Mouse (Mus musculus): ENCODE data around the gene Fbxl20. TPM values are rescaled to one million over a fixed set of nuclear protein-coding genes. Genes with fewer than 3 reads are reported as not detected.

Gene Fbxl20
- polyA plus RNA-seq, 1 experiment from 2014 or later, result 21.1 TPM

DNA sequence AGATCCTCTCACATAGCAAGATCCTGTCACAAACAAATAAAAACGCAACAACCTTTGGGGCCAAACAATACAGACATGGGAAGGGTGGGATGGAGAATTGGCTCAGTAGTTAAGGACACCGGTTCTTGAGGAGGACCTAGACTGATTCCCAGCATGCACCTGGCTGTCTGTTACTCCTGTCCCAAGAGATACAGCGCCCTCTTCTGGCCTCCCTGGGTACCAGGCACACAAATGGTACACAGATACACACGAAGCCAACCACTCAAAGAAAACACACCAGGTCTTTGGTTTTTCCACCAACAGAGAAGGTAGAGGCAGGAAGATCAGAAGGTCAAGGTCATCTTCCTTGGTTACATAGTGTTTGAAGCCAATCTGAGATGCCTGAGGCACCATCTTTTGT, 104.6 kb downstream of the Fbxl20 start:
- Histone ChIP-seq H3K9ac (replicated peaks) (no peak overlapping the region), H3K4me3 (replicated peaks) (no peak overlapping the region), H3K4me1 (peaks cover 12% of the 10 kb centered on the region; the same call in 1 of the 2 replicates), H3K4me2 (no peak overlapping the region), H3K27me3 (replicated peaks) (peaks cover 15% of the 10 kb centered on the region), H3K36me3 (no peaks in the 10 kb centered on the region), H3K9me3 (replicated peaks) (no peaks in the 10 kb centered on the region), H3K27ac (replicated peaks) (no peak overlapping the region)
- no peak for ATAC-seq (ENCODE audit: low FRiP score)
- WGBS, result 64% methylated on average over 4 of the region's 4 CpGs

DNA sequence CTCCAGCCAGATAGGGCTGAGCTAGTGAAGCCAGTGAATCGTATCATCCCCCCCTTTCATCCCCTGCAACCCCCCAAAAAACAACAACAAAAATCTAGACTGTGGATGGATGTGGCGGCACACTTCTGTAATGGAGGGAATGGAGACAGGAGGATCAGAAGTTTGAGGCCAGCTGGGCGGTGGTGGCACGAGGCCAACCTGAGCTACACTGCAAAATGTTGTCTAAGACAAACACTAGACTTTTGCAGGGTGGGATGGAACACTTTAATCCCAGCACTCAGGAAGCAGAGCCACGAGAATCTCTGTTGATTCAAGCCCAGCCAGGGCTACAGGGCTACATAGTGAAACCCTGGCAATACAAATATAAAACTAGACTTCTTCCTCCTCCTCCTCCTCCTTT, 106.1 kb downstream of the Fbxl20 start:
- no peaks in the 10 kb centered on the region for H3K36me3 ChIP-seq
- no peak overlapping the region for H3K4me3 ChIP-seq (replicated peaks)
- H3K27ac ChIP-seq (replicated peaks), result no peak overlapping the region
- peaks cover 5% of the 10 kb centered on the region; the same call in 1 of the 2 replicates for H3K4me1 ChIP-seq
- 73% methylated on average over 5 of the region's 5 CpGs for WGBS
- peaks cover 5% of the 10 kb centered on the region for H3K27me3 ChIP-seq (replicated peaks)
- no peak overlapping the region for H3K9ac ChIP-seq (replicated peaks)
- H3K9me3 ChIP-seq (replicated peaks), result no peaks in the 10 kb centered on the region
- no peak overlapping the region for H3K4me2 ChIP-seq
- no peak for ATAC-seq (ENCODE audit: low FRiP score)

DNA sequence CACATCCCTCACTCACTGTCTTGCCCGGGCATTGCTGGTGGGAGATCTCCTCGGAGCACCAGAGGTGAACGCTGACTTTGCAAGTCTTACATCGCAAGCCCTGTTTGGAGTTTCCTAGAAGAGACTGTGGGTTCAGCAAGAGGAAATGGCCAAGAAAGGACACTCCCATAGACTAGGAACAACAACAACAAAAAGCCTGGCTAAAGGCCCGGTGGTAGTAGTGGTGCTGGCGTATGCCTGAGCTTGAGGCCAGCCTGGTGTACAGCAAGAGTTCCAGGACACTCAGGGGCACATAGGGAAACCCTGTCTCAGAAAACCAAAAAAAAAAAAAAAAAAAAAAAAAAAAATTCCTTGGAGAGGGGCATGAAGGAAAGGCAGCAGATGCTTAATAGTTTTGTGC, 107.5 kb downstream of the Fbxl20 start:
- Histone ChIP-seq H3K4me2 (no peak overlapping the region), H3K4me3 (replicated peaks) (no peak overlapping the region), H3K9ac (replicated peaks) (no peak overlapping the region), H3K27ac (replicated peaks) (no peak overlapping the region), H3K4me1 (peaks cover 4% of the 10 kb centered on the region; the same call in 1 of the 2 replicates), H3K27me3 (replicated peaks) (no peaks in the 10 kb centered on the region), H3K36me3 (no peaks in the 10 kb centered on the region), H3K9me3 (replicated peaks) (no peaks in the 10 kb centered on the region)
- ATAC-seq (ENCODE audit: low FRiP score), result no peak
- WGBS, result 79% methylated on average over 6 of the region's 6 CpGs

DNA sequence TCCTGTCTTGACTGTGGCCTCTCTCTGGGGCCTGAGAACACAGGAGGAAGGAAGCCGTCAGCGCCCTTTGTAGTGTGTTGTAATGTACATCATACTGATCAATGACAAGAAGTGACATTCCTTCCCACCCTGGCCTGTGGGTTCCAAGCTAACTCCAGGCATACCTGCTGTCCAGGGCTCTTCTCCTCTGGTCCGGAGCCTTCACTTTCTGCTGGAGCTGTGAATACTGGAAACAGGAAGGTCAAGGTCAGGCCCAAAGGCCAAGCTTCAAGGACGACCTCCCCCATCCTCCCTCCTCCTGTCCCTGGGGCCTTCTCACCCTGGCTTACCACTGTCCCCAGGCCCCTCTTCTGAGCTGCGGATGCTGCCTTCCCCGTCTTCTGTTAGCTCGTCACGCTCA, 109.2 kb downstream of the Fbxl20 start:
- ATAC-seq (ENCODE audit: low FRiP score), result no peak
- H3K27ac ChIP-seq (replicated peaks), result no peak overlapping the region
- no peaks in the 10 kb centered on the region for H3K36me3 ChIP-seq
- H3K4me3 ChIP-seq (replicated peaks), result no peak overlapping the region
- no peak overlapping the region for H3K4me2 ChIP-seq
- H3K4me1 ChIP-seq, result peaks cover 7% of the 10 kb centered on the region
- 71% methylated on average over 8 of the region's 8 CpGs for WGBS
- H3K9ac ChIP-seq (replicated peaks), result no peak overlapping the region
- no peaks in the 10 kb centered on the region for H3K9me3 ChIP-seq (replicated peaks)
- 0 out of 2 replicates have a peak, but pooled peaks cover 6% of the 10 kb centered on the region for H3K27me3 ChIP-seq (replicated peaks)

DNA sequence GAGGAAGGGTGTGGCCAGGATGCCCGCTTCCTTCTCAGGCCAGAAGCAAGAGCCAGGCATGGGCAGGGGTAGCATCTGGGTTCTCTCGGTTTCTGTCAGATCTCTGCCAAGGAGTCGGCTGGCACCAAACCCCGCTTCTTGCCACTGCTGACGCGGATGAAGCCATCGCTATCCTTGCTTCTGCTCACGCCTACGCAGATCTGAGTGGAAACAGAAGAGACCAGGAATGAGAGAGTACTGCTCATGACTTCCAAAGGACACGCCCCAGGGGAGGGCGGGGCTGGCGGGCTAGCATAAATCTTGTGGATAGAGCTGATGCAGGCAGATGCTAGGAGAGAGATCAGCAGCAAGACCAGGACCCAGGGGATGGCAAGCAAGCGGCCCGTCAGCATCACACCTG, 112.3 kb downstream of the Fbxl20 start:
- ATAC-seq (ENCODE audit: low FRiP score), result no peak
- H3K9me3 ChIP-seq (replicated peaks), result no peaks in the 10 kb centered on the region
- 64% methylated on average over 14 of the region's 14 CpGs for WGBS
- peaks cover 21% of the 10 kb centered on the region for H3K4me1 ChIP-seq
- H3K27ac ChIP-seq (replicated peaks), result no peak overlapping the region
- H3K4me2 ChIP-seq, result no peak overlapping the region
- no peak overlapping the region for H3K9ac ChIP-seq (replicated peaks)
- H3K4me3 ChIP-seq (replicated peaks), result no peak overlapping the region
- 0 out of 2 replicates have a peak, but pooled peaks cover 11% of the 10 kb centered on the region for H3K27me3 ChIP-seq (replicated peaks)
- H3K36me3 ChIP-seq, result no peaks in the 10 kb centered on the region

DNA sequence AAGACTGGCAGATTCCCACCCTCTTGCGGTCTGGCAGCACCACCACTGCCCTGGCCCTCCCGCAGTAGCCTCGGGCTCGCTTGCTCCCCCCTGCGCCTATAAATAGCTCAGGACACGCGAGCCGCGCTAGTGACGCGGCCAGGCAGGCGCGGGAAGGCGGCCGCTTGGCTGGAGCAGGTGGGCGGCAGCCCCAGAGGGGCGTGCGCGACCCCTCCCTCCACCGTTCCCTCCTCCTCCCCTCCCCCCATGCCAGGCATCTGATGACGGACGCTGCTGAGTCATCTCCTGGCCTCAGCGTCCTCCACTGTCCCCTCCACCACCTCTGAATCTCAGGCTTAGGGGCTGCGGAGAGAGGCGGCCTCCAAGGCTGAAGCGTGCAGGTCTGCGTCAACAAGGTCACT, 114.2 kb downstream of the Fbxl20 start:
- no peaks in the 10 kb centered on the region for H3K9me3 ChIP-seq (replicated peaks)
- peak overlapping the region; percentile 11; the same call in 1 of the 2 replicates for H3K27ac ChIP-seq (replicated peaks)
- 1% methylated on average over 27 of the region's 27 CpGs for WGBS
- peak overlapping the region; percentile 77 for H3K4me2 ChIP-seq
- 0 out of 2 replicates have a peak, but pooled peaks cover 11% of the 10 kb centered on the region for H3K27me3 ChIP-seq (replicated peaks)
- peak; percentile 71 for ATAC-seq (ENCODE audit: low FRiP score)
- peaks cover 21% of the 10 kb centered on the region for H3K4me1 ChIP-seq
- peak overlapping the region; percentile 48 for H3K9ac ChIP-seq (replicated peaks)
- H3K36me3 ChIP-seq, result peaks cover 4% of the 10 kb centered on the region
- peak overlapping the region; percentile 37 for H3K4me3 ChIP-seq (replicated peaks)

DNA sequence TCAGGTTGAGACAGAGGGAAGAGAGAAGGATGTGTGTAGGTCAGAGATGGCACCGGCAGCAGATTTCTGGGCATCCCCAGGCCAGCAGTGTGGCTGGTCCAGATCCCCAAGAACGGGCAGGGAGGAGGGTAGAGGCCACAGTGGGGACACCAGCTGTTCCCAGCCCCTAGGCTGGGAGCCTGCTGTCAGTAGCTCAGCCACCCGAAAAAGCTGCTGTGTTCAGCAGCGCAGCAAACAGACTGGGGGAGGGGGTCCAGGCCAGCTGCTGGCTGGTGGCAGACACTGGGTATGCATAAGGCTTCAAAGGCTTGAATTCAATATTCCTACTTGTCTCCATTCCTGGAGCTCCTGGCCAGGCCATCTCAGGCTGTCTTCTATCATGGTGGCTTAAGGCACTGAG, 115.4 kb downstream of the Fbxl20 start:
- Histone ChIP-seq H3K4me3 (replicated peaks) (no peak overlapping the region), H3K27ac (replicated peaks) (peak overlapping the region; percentile 41; the same call in 1 of the 2 replicates), H3K27me3 (replicated peaks) (0 out of 2 replicates have a peak, but pooled peaks cover 11% of the 10 kb centered on the region), H3K9ac (replicated peaks) (no peak overlapping the region), H3K4me1 (peaks cover 21% of the 10 kb centered on the region), H3K36me3 (peaks cover 14% of the 10 kb centered on the region), H3K9me3 (replicated peaks) (no peaks in the 10 kb centered on the region), H3K4me2 (peak overlapping the region; percentile 11; the same call in 1 of the 2 replicates)
- WGBS, result 9% methylated on average over 4 of the region's 4 CpGs
- ATAC-seq (ENCODE audit: low FRiP score), result no peak

DNA sequence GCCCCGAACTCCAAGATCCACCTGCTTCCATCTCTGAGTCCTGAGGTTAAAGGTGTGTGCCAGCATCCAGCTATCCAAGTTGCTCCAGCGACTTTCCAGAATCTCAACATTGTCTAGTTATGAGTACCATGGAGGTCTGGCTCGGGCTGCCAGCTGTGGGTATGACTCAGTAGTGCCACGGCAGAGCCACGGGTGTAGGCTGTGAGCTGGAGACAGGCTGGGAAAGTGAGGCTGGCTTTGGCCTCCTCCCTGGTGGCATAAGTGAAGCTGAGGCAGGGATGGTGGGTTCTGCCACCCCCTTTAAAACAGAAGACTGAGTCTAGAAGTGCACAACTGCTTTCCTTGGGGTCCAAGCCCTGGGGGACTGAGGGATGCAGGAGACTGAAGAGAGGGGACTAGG, 116.1 kb downstream of the Fbxl20 start:
- ATAC-seq (ENCODE audit: low FRiP score), result no peak
- Histone ChIP-seq H3K27ac (replicated peaks) (no peak overlapping the region), H3K4me3 (replicated peaks) (no peak overlapping the region), H3K9ac (replicated peaks) (no peak overlapping the region), H3K36me3 (peaks cover 22% of the 10 kb centered on the region), H3K27me3 (replicated peaks) (0 out of 2 replicates have a peak, but pooled peaks cover 11% of the 10 kb centered on the region), H3K4me1 (peaks cover 21% of the 10 kb centered on the region), H3K4me2 (no peak overlapping the region), H3K9me3 (replicated peaks) (no peaks in the 10 kb centered on the region)
- WGBS, result 89% methylated on average over 5 of the region's 5 CpGs

Other genes starting within 250 kb of the Fbxl20 start
- gene Plxdc1, start 164.0 kb downstream of the Fbxl20 start, polyA plus RNA-seq (2015; fragmentation: Nextera tagmentation; extraction: Ambion mirVana), result 1.1 and 1.8 TPM in 2 replicates
- gene Arl5c, start 154.2 kb downstream of the Fbxl20 start, polyA plus RNA-seq (2015; fragmentation: Nextera tagmentation; extraction: Ambion mirVana), result 11.8 and 14.0 TPM in 2 replicates
- 50.9 and 63.0 TPM in 2 replicates for gene Cacnb1, start 127.4 kb downstream of the Fbxl20 start, polyA plus RNA-seq (2015; fragmentation: Nextera tagmentation; extraction: Ambion mirVana)
- 655 and 750 TPM in 2 replicates for gene Rpl19, start 123.7 kb downstream of the Fbxl20 start, polyA plus RNA-seq (2015; fragmentation: Nextera tagmentation; extraction: Ambion mirVana)
- 15.8 and 18.2 TPM in 2 replicates for gene Stac2, start 96.9 kb downstream of the Fbxl20 start, polyA plus RNA-seq (2015; fragmentation: Nextera tagmentation; extraction: Ambion mirVana)
- 51.3 and 54.1 TPM in 2 replicates for gene Med1, start 42.9 kb upstream of the Fbxl20 start, polyA plus RNA-seq (2015; fragmentation: Nextera tagmentation; extraction: Ambion mirVana)
- gene Cdk12, start 52.7 kb upstream of the Fbxl20 start, polyA plus RNA-seq (2015; fragmentation: Nextera tagmentation; extraction: Ambion mirVana), result 7.1 and 7.2 TPM in 2 replicates
- 13.7 and 16.3 TPM in 2 replicates for gene Neurod2, start 179.2 kb upstream of the Fbxl20 start, polyA plus RNA-seq (2015; fragmentation: Nextera tagmentation; extraction: Ambion mirVana)
- gene Ppp1r1b, start 198.0 kb upstream of the Fbxl20 start, polyA plus RNA-seq (2015; fragmentation: Nextera tagmentation; extraction: Ambion mirVana), result 2.5 and 3.7 TPM in 2 replicates
- gene Stard3, start 208.0 kb upstream of the Fbxl20 start, polyA plus RNA-seq (2015; fragmentation: Nextera tagmentation; extraction: Ambion mirVana), result 31.6 and 37.6 TPM in 2 replicates
- 1.4 and 1.7 TPM in 2 replicates for gene Tcap, start 233.4 kb upstream of the Fbxl20 start, polyA plus RNA-seq (2015; fragmentation: Nextera tagmentation; extraction: Ambion mirVana)
- 2.2 and 2.9 TPM in 2 replicates for gene Pnmt, start 236.0 kb upstream of the Fbxl20 start, polyA plus RNA-seq (2015; fragmentation: Nextera tagmentation; extraction: Ambion mirVana)